ENCODE assay signal across 9 mouse cellular contexts in the genomic region with DNA sequence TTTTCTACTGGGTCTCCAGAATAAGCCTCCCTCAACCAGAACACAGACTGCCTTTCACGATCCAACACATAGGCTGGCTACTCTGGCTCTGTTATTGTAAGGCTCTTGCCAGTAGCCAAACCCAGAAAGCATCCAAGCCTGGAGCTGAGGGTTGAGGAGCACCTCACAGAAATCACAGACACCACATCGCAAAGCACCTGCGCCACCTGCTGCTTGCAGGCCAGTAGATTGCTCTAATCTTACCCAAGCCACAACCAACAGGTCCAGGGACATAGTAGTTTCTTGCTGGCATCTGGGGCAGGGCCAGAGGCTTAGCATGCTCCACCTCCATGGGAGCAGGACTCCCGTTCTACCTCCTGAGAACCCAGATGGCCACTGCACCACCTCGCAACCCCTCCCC. TPM values are rescaled to one million over a fixed set of nuclear protein-coding genes. Genes with fewer than 3 reads are reported as not detected.
A peak's percentile ranks its signal among the peaks of the same experiment; 100 is the strongest.
DNase-seq lines count a peak whose midpoint lies in the region; ATAC-seq and TF ChIP-seq lines count a peak whose summit lies in the region.
"Had no signal": no experiment of that assay in that cellular context is flagged by ENCODE, and none has a peak within 500 bp of the region (broad histone marks: within the 10 kb centered on the region; RNA-seq: fewer than 3 reads in every experiment).

No protein-coding gene starts in this region.

- no peak overlapping the region for H3K9ac ChIP-seq in kidney, embryonic 14.5 days (ENCODE audit: low read depth, low read length)
- H3K9ac ChIP-seq in kidney, embryonic 16.5 days (replicated peaks; ENCODE audit: low read length) = no peak overlapping the region
- H3K9ac ChIP-seq in liver, embryonic 11.5 days (ENCODE audit: low read depth, low read length) = no peak overlapping the region
- H3K9ac ChIP-seq in stomach, embryonic 16.5 days (ENCODE audit: low read length) = no peak overlapping the region
- H3K9ac ChIP-seq: liver, embryonic 15.5 days had no signal

- TF ChIP-seq POLR2A in embryonic fibroblast, embryonic 13.5 days (IDR thresholded peaks at IDR 0.05; ENCODE audit: low read depth, low read length) = no peak

- no peak overlapping the region for H3K4me3 ChIP-seq in kidney, embryonic 14.5 days (ENCODE audit: low read length)
- no peak overlapping the region for H3K4me3 ChIP-seq in kidney, embryonic 16.5 days (ENCODE audit: low read length)
- no peak overlapping the region for H3K4me3 ChIP-seq in embryonic fibroblast, embryonic 13.5 days (ENCODE audit: insufficient read depth, low read length)
- no peak overlapping the region for H3K4me3 ChIP-seq in liver, embryonic 11.5 days (ENCODE audit: low read depth, low read length)
- no peak overlapping the region for H3K4me3 ChIP-seq in stomach, embryonic 16.5 days (replicated peaks; ENCODE audit: low read length)
- H3K4me3 ChIP-seq: liver, embryonic 15.5 days had no signal

- no peaks in the 10 kb centered on the region for H3K4me1 ChIP-seq in kidney, embryonic 14.5 days (ENCODE audit: control insufficient read depth, insufficient read depth, low read length)
- peaks cover 2% of the 10 kb centered on the region; the same call in 1 of the 2 replicates for H3K4me1 ChIP-seq in kidney, embryonic 16.5 days (ENCODE audit: insufficient read depth, low read length)
- no peaks in the 10 kb centered on the region for H3K4me1 ChIP-seq in embryonic fibroblast, embryonic 13.5 days (ENCODE audit: control insufficient read depth, insufficient read depth, low read length)
- H3K4me1 ChIP-seq in liver, embryonic 11.5 days (replicated peaks; ENCODE audit: control insufficient read depth, insufficient read depth, low read length) = 0 out of 2 replicates have a peak, but pooled peaks cover 2% of the 10 kb centered on the region
- peaks cover 4% of the 10 kb centered on the region; the same call in 1 of the 2 replicates for H3K4me1 ChIP-seq in stomach, embryonic 16.5 days (ENCODE audit: control insufficient read depth, insufficient read depth, low read length)
- H3K4me1 ChIP-seq: liver, embryonic 15.5 days had no signal

- no peaks in the 10 kb centered on the region for H3K27me3 ChIP-seq in kidney, embryonic 14.5 days (ENCODE audit: control insufficient read depth, insufficient read depth, low read length)
- no peaks in the 10 kb centered on the region for H3K27me3 ChIP-seq in kidney, embryonic 16.5 days (ENCODE audit: insufficient read depth, low read length)
- H3K27me3 ChIP-seq in liver, embryonic 11.5 days (replicated peaks; ENCODE audit: control insufficient read depth, insufficient read depth, low read length) = no peaks in the 10 kb centered on the region; the same call in 1 of the 2 replicates
- H3K27me3 ChIP-seq in stomach, embryonic 16.5 days (ENCODE audit: control insufficient read depth, insufficient read depth, low read length) = no peaks in the 10 kb centered on the region; the same call in 1 of the 2 replicates
- H3K27me3 ChIP-seq: liver, embryonic 15.5 days had no signal

- H3K27ac ChIP-seq in kidney, embryonic 14.5 days (ENCODE audit: low read depth, low read length) = no peak overlapping the region
- H3K27ac ChIP-seq in kidney, embryonic 16.5 days (ENCODE audit: low read length) = no peak overlapping the region
- H3K27ac ChIP-seq in embryonic fibroblast, embryonic 13.5 days (ENCODE audit: insufficient read depth, low read length) = no peak overlapping the region
- H3K27ac ChIP-seq in liver, embryonic 11.5 days (ENCODE audit: low read depth, low read length) = no peak overlapping the region
- H3K27ac ChIP-seq in stomach, embryonic 16.5 days (ENCODE audit: low read length) = no peak overlapping the region
- H3K27ac ChIP-seq: liver, embryonic 15.5 days had no signal

- H3K4me2 ChIP-seq in kidney, embryonic 14.5 days (replicated peaks; ENCODE audit: low read depth, low read length) = no peak overlapping the region
- H3K4me2 ChIP-seq in kidney, embryonic 16.5 days (replicated peaks; ENCODE audit: low read depth, low read length) = no peak overlapping the region
- H3K4me2 ChIP-seq in liver, embryonic 11.5 days = no peak overlapping the region
- no peak overlapping the region for H3K4me2 ChIP-seq in stomach, embryonic 16.5 days (ENCODE audit: low read depth, low read length)

- DNase-seq in R1 (ENCODE audit: low read depth, low spot score) (peak; percentile 31), MN1 (ENCODE audit: low spot score) (no peak)
- DNase-seq in liver, embryonic 11.5 days (ENCODE audit: low spot score) = no peak
- no peak for DNase-seq in spleen, postnatal 10 days (ENCODE audit: low spot score in 2 of 2)

- no peaks in the 10 kb centered on the region for H3K36me3 ChIP-seq in kidney, embryonic 14.5 days (ENCODE audit: control insufficient read depth, insufficient read depth, low read length)
- no peaks in the 10 kb centered on the region for H3K36me3 ChIP-seq in kidney, embryonic 16.5 days (ENCODE audit: insufficient read depth, low read length)
- H3K36me3 ChIP-seq in liver, embryonic 11.5 days (ENCODE audit: control insufficient read depth, insufficient read depth, low read length) = no peaks in the 10 kb centered on the region
- H3K36me3 ChIP-seq in stomach, embryonic 16.5 days (ENCODE audit: control insufficient read depth, insufficient read depth, low read length) = no peaks in the 10 kb centered on the region
- H3K36me3 ChIP-seq: liver, embryonic 15.5 days had no signal

- 42% methylated on average over 5 of the region's 5 CpGs for WGBS in kidney, embryonic 14.5 days
- 43% methylated on average over 5 of the region's 5 CpGs for WGBS in kidney, embryonic 16.5 days
- WGBS in liver, embryonic 11.5 days = 38% methylated on average over 5 of the region's 5 CpGs
- WGBS in stomach, embryonic 16.5 days = 34% methylated on average over 4 of the region's 5 CpGs

- TF ChIP-seq CTCF in embryonic fibroblast, embryonic 13.5 days (IDR thresholded peaks at IDR 0.05; ENCODE audit: borderline replicate concordance, insufficient read depth, low read length) = peak; percentile 60; the same call in 1 of the 2 replicates

- H3K9me3 ChIP-seq in kidney, embryonic 14.5 days (ENCODE audit: control insufficient read depth, low read length) = no peaks in the 10 kb centered on the region
- H3K9me3 ChIP-seq in kidney, embryonic 16.5 days (ENCODE audit: low read length) = no peaks in the 10 kb centered on the region
- no peaks in the 10 kb centered on the region for H3K9me3 ChIP-seq in liver, embryonic 11.5 days (ENCODE audit: control insufficient read depth, low read length)
- H3K9me3 ChIP-seq in stomach, embryonic 16.5 days (replicated peaks; ENCODE audit: control insufficient read depth, low read length) = no peaks in the 10 kb centered on the region
- H3K9me3 ChIP-seq: liver, embryonic 15.5 days had no signal

- peak; percentile 44; the same call in 1 of the 2 replicates for ATAC-seq in kidney, embryonic 14.5 days (ENCODE audit: low FRiP score, low TSS enrichment)
- no peak for ATAC-seq in kidney, embryonic 16.5 days (ENCODE audit: low FRiP score, low TSS enrichment)
- 0 out of 2 replicates have a peak, but pooled peaks have one; percentile 24 for ATAC-seq in liver, embryonic 11.5 days (replicated peaks; ENCODE audit: low FRiP score)
- peak; percentile 44; the same call in 1 of the 2 replicates for ATAC-seq in stomach, embryonic 16.5 days (ENCODE audit: insufficient read depth, low FRiP score)

RNA-seq across cellular contexts. Expression of a gene that starts 25.9 kb away (rescaled TPM):
- 30.7 and 31.9 TPM in 2 replicates for polyA plus RNA-seq in kidney, embryonic 14.5 days (2014; fragmentation: Nextera tagmentation; extraction: Ambion mirVana)
- polyA plus RNA-seq in kidney, embryonic 16.5 days (2015; fragmentation: Nextera tagmentation; extraction: Ambion mirVana) = 28.5 and 30.2 TPM in 2 replicates
- 23.4 and 25.7 TPM in 2 replicates for polyA plus RNA-seq in embryonic fibroblast, embryonic 13.5 days (2011; ENCODE audit: insufficient read length, low read depth, missing spikeins)
- 21.2 and 23.4 TPM in 2 replicates for polyA plus RNA-seq in liver, embryonic 11.5 days (2014; fragmentation: Nextera tagmentation; extraction: Ambion mirVana)
- polyA plus RNA-seq in stomach, embryonic 16.5 days (2015; fragmentation: Nextera tagmentation; extraction: Ambion mirVana) = 24.1 and 24.2 TPM in 2 replicates

RNA-seq across cellular contexts. Expression of a gene that starts 44.8 kb away (rescaled TPM):
- 497 and 506 TPM in 2 replicates for polyA plus RNA-seq in kidney, embryonic 14.5 days (2014; fragmentation: Nextera tagmentation; extraction: Ambion mirVana)
- 469 and 481 TPM in 2 replicates for polyA plus RNA-seq in kidney, embryonic 16.5 days (2015; fragmentation: Nextera tagmentation; extraction: Ambion mirVana)
- 234 and 239 TPM in 2 replicates for polyA plus RNA-seq in embryonic fibroblast, embryonic 13.5 days (2011; ENCODE audit: insufficient read length, low read depth, missing spikeins)
- polyA plus RNA-seq in liver, embryonic 11.5 days (2014; fragmentation: Nextera tagmentation; extraction: Ambion mirVana) = 389 and 420 TPM in 2 replicates
- polyA plus RNA-seq in stomach, embryonic 16.5 days (2015; fragmentation: Nextera tagmentation; extraction: Ambion mirVana) = 300 and 349 TPM in 2 replicates
